Mouse (Mus musculus) heart, postnatal 0 days (tissue): ENCODE results near the gene Wdr59.

ENCODE experiments used
- CTCF ChIP-seq: IDR thresholded peaks from 2 replicates; pipeline ENCODE4 v1.5.1; 2016; ENCODE audit warnings: antibody characterized with exemption, control low read depth, low read depth
- EP300 ChIP-seq: IDR thresholded peaks from 2 replicates; pipeline ENCODE4 v1.6.1; 2016; ENCODE audit warnings: antibody characterized with exemption, low read depth

GRCm38 (mm10) chr8:111533503-111533902, 11.6 kb upstream of the Wdr59 start:
- TF ChIP-seq CTCF (no peak), EP300 (no peak)
